Mouse (Mus musculus) urinary bladder, postnatal 4 days (tissue): ENCODE measurements around the gene Rhoq.

ENCODE experiments used
- DNase-seq, 2 experiments: peaks; one replicate each; pipeline ENCODE4 v3.0.0; 2021 to 2022; ENCODE audit warnings: low spot score in 2 of 2

The Rhoq gene

GRCm38 (mm10) chr17:86997323-86997722 is 34.4 kb downstream of the Rhoq start:
- no peak for DNase-seq

DNA sequence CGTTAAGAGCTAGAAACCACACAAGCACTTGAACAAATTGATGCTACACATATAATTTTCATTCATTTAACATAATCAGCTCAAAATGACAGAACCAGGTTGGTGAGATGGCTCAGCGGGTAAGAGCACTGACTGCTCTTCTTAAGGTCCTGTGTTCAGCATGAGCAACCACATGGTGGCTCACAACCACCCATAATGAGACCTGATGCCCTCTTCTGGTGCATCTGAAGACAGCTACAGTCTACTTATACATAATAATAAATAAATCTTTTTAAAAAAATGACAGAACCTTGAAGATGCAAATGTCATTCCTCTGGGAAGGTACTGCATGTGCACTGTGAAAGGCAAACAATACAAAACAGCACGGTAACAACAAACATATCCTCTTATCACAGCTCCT is 46.1 kb downstream of the Rhoq start:
- no peak for DNase-seq

- no peak for DNase-seq
Measured at GRCm38 (mm10) chr17:87011301-87012019, 48.6 kb downstream of the Rhoq start.

- DNase-seq, result no peak
Measured at GRCm38 (mm10) chr17:87019692-87020091, 56.8 kb downstream of the Rhoq start.

GRCm38 (mm10) chr17:87024491-87025242 is 61.8 kb downstream of the Rhoq start:
- no peak for DNase-seq

- DNase-seq, result peak; percentile 95 to 97
Measured at GRCm38 (mm10) chr17:87025269-87025949, 62.5 kb downstream of the Rhoq start, which contains the start of the genes Pigf and Cript. TSS of gene Pigf (minus strand) at chr17:87025406. TSS of gene Cript (plus strand) at chr17:87025550.

DNA sequence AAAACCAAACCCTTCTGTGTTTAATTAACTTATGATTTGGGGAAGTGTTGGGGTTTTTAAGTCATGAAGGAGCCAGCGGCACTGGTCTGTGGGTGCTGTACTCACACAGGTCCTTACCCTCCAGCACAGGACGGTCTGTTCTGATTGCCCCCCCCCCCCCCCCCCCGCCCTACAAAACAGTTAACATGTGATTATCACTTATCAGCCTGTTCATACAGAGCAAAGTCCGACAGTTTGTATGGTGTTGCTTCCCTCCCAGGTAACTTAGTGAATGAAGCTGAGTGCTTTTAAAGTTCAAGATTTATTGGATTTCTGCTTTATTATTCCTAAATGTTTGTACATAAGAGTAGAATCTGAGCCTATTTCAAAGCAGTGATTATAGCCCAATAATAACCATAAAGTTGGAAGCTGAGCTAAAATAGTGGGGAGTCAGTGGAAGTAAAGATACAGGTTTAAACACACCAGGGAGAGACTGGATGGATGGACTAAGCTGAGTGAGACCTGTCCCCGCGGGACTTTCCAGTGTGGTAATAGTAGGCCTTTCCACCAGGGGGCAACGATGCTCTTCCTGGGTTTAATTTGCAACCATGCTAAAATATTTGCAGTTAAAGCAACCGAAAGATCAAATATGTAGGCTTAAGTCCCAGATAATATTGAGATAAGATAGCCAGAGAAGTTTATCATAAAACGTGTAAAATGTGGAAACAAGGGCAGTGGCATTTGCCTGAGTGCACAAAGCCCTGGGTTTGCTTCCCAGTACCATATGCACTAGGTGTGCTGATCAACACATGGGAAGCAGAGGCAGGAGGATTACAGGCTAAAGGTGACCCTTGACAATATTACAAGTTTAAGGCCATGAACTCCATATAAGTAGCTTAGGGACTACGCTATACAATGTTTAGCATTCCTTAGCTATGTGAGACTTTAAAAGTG is 73.5 kb downstream of the Rhoq start:
- DNase-seq, result no peak

DNA sequence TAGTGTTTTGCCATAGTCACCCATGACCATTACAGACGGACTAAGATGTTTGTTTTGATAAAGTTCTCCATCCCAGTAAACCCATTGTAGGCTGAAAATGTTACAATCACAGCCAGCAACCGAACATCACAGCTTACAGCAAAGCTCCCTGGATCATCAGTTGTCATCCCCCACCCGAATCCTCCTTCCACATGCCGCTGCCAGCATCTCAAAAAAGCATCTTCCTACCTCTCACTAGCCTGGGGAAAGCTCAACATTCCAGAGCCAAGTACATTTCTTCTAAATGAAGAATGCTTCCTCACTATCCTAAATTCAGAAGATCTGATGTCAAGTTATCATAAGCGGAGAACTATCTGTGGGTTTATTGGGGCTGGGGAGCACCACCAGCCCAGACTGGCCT is 75.6 kb downstream of the Rhoq start:
- DNase-seq, result no peak

- no peak for DNase-seq
Measured at GRCm38 (mm10) chr17:87041739-87042138, 78.9 kb downstream of the Rhoq start.

GRCm38 (mm10) chr17:87044364-87044763 is 81.5 kb downstream of the Rhoq start:
- peak; percentile 74 to 91 for DNase-seq

DNA sequence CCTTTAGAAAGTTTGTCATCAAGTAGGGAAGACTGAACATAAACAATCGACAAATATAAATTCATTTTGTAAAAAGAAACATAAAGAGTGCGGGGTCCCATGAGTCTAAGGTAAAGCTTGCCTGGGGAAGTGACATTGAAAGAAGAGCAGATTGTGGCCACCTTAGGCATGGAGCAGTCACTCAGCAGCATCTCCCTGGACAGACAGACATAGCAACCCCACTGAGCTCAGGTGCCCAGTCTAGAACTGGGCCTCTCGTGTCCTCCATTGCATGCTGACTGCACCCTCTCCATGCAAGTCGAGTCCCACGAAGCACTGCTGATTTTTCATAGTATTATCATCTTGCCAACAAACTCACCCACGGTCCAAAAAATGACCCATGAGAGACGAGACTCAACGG is 81.9 kb downstream of the Rhoq start:
- DNase-seq, result no peak
